Mouse (Mus musculus) left cerebral cortex, adult 2 months (tissue): ENCODE results near the gene Dnajc30. TPM values are rescaled to one million over a fixed set of nuclear protein-coding genes. Genes with fewer than 3 reads are reported as not detected.
A peak's percentile ranks its signal among the peaks of the same experiment; 100 is the strongest.

Experiments used
- DNase-seq, 2 experiments: peaks; one replicate each; pipeline ENCODE4 v3.0.0; 2021 to 2022; ENCODE audit warnings: low spot score in 2 of 2, mixed read lengths in 1 of 2; ENCODE audit errors: extremely low spot score in 1 of 2
- H3K27ac ChIP-seq: fragments of 200-600 bp; 2 replicates; pipeline ENCODE4 v1.8.1; 2022
- H3K4me3 ChIP-seq: fragments of 200-600 bp; 2 replicates; pipeline ENCODE4 v1.8.1; 2022
- CTCF ChIP-seq: fragments of 200-600 bp; IDR thresholded peaks from 2 replicates; pipeline ENCODE4 v1.8.1; 2022; ENCODE audit warnings: antibody characterized with exemption, mild to moderate bottlenecking, moderate library complexity
- intact Hi-C: fragments of 180-260 bp; cut with DNase I; formaldehyde crosslinking; loops from one replicate; pipeline ENCODE4 v1.15.1; 2025
- long read RNA-seq, 2 experiments: library from polyadenylated mRNA; stranded (forward); transcript quantifications; one replicate each; pipeline ENCODE4 v2.0.0; 2021; ENCODE audit warnings: borderline mapping rate in 2 of 2
- total RNA-seq, 2 experiments: library from RNA; stranded (reverse); gene quantifications; 2 replicates each; pipeline ENCODE4 v1.2.3; 2021

Dnajc30 gene
- 10 to 100 TPM; 38.6 to 41.7 TPM for total RNA-seq
- long read RNA-seq, experiment 1, transcript Dnajc30-201 (1 exons, 1,661 nt) = major isoform, 33 of 38 reads
- long read RNA-seq, experiment 1, partial matches to known transcripts = 0 of 38 reads
- long read RNA-seq, experiment 1, other reads (novel, unspliced or antisense) = 5 of 38 reads
- long read RNA-seq, experiment 2, transcript Dnajc30-201 (1 exons, 1,661 nt) = major isoform, 20 of 23 reads
- long read RNA-seq, experiment 2, partial matches to known transcripts = 0 of 23 reads
- long read RNA-seq, experiment 2, other reads (novel, unspliced or antisense) = 3 of 23 reads

- TF ChIP-seq CTCF = no peak
- Histone ChIP-seq H3K27ac (peak within 1 kb of the TSS; percentile 92), H3K4me3 (peak within 1 kb of the TSS; percentile 71)
- intact Hi-C loops = loop anchor here (5.0 kb wide), 1 partner anchor 47 kb away; no protein-coding TSS in a partner anchor
- peak; percentile 98 for DNase-seq
Observed at GRCm38 (mm10) chr5:135063629-135064381, at the start of gene Dnajc30. Gene Dnajc30 (plus strand): TSS chr5:135064202.

DNA sequence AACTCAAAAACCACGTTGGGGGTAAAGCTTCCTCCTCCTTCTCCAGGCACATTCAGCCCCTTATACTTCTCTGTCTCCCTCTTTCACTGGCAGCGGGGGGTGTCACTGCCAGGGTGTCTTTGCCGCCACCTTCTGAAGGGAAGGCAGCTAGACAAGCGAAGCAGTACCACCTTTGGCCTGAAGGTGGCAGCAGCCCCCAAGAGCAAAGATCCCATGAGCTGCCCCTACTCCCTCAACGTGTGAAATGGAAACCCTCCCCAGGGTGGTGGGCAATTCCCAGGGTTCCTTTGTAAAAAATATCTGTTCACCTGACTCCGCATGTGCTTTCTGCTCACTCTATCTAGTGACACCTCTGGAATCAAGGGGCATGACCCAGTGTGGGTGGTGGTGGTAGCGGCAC, 48.5 kb upstream of the Dnajc30 start:
- intact Hi-C loops = loop anchor here (5.0 to 10.0 kb wide), 2 partner anchors 47 to 269 kb away; partner anchors contain the start of genes Bud23 and Dnajc30
- TF ChIP-seq CTCF = no peak; the same call in none of the 2 replicates
- DNase-seq = peak; percentile 86 to 93
- H3K4me3 ChIP-seq = no peak overlapping the region
- H3K27ac ChIP-seq = no peak overlapping the region

DNA sequence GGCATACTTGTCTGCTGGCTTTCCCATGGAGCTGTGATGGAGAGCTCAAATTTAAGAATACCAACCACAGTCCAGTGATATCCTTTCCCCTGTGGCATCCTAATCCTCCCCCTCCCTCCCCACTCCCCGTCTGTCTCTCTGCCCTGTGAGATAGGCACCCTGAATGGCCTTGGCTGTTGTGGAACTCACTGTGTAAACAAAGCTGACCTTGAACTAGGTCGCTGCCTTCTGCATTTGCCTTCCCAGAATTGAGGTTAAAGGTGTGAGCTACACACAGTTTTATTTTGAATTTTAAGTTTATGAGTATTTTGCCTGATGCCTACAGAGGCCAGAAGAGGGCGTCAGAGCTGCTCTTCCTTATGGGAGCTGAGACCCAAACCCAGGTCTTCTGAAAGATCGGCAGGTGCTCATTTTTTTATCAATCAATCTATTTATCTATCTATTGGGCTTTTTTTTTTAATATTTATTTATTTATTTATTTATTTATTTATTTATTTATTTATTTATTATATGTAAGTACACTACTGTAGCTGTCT, 47.7 kb upstream of the Dnajc30 start:
- Histone ChIP-seq H3K4me3 (no peak overlapping the region), H3K27ac (no peak overlapping the region)
- no peak for DNase-seq
- intact Hi-C loops = loop anchor here (5.0 to 10.0 kb wide), 2 partner anchors 46 to 269 kb away; partner anchors contain the start of genes Bud23 and Dnajc30
- TF ChIP-seq CTCF = peak; percentile 49

GRCm38 (mm10) chr5:135021814-135022213, 42.2 kb upstream of the Dnajc30 start:
- no peak for TF ChIP-seq CTCF
- intact Hi-C loops = no loop called here
- Histone ChIP-seq H3K4me3 (no peak overlapping the region), H3K27ac (no peak overlapping the region)
- no peak for DNase-seq

DNA sequence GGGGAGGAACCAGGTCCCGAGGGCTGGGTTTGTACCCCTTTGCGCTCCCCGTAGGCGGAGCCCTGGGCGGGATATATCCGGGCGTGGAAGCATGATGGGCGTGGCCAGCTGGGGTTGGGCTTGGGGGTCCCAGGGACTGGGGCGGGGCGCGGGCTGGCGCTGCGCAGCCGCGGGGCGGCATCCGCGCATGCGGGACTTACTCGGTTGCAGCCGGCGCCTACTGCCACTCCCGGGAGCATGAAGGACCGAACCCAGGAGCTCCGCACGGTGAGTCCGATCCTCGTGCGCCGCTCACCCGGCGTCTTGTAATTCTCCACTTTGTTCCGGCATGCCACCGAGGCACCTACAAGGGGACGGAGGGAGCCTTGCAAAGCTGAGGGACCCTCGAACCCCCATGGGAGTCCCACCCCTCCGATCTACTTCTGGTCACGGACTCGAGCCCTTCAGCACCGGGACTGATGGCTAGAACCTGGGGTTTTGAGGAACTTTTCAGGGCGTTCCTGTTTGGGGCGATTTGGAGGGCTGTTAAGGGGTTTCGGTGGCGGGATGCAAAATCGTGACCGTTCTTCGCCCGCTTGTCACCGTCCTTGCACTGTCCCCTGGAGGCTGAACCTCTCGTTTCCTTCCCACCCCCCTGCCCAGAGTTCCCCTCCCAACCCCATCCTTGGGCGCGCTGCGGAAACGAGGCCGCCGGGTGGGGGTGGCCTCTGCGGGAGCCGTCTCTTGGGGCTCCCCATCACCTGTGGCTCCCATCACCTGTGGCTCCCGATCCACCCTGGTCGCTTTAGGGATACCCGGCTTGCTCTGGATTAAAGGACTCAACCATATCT, 40.4 kb upstream of the Dnajc30 start, which contains the start of gene Stx1a:
Gene Stx1a, plus strand, starts transcription at position 139 of the 830 bp plus-strand sequence.
- peak; percentile 87 to 89 for DNase-seq
- no peak; the same call in 1 of the 2 replicates for TF ChIP-seq CTCF
- intact Hi-C loops = no loop called here
- Histone ChIP-seq H3K27ac (peak within 1 kb of the TSS; percentile 86), H3K4me3 (peak within 1 kb of the TSS; percentile 85)

- DNase-seq = no peak
- no peak for TF ChIP-seq CTCF
- Histone ChIP-seq H3K4me3 (peak overlapping the region; percentile 85), H3K27ac (peak overlapping the region; percentile 89)
- intact Hi-C loops = no loop called here
Observed at GRCm38 (mm10) chr5:135024665-135025224, 39.3 kb upstream of the Dnajc30 start.

DNA sequence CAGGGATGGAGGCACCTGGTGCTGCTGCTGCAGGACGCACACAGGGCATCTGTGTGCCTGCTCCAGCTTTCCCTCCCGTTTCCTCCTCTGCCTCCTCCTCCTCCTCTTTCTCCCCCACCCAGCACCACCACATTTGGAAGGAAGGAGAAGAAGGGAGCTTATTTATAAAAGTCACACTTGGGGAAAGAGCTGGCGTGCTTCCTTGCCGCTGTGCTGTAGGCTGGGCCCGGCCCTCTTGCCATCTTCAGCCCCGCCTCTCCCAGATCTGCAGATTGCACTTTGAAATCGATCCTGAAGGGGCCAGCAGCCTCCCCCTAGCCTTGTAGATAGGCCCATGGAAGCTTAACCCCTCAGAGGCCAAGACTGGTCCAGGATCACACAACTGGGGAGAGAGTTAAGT, 38.1 kb upstream of the Dnajc30 start:
- peak; percentile 24 for TF ChIP-seq CTCF
- peak overlapping the region; percentile 85 for H3K4me3 ChIP-seq
- intact Hi-C loops = loop anchor here (1.0 kb wide), 1 partner anchor 14 kb away; no protein-coding TSS in a partner anchor
- H3K27ac ChIP-seq = peak overlapping the region; percentile 89
- peak in 1 of 2 experiments; percentile 64 for DNase-seq

DNA sequence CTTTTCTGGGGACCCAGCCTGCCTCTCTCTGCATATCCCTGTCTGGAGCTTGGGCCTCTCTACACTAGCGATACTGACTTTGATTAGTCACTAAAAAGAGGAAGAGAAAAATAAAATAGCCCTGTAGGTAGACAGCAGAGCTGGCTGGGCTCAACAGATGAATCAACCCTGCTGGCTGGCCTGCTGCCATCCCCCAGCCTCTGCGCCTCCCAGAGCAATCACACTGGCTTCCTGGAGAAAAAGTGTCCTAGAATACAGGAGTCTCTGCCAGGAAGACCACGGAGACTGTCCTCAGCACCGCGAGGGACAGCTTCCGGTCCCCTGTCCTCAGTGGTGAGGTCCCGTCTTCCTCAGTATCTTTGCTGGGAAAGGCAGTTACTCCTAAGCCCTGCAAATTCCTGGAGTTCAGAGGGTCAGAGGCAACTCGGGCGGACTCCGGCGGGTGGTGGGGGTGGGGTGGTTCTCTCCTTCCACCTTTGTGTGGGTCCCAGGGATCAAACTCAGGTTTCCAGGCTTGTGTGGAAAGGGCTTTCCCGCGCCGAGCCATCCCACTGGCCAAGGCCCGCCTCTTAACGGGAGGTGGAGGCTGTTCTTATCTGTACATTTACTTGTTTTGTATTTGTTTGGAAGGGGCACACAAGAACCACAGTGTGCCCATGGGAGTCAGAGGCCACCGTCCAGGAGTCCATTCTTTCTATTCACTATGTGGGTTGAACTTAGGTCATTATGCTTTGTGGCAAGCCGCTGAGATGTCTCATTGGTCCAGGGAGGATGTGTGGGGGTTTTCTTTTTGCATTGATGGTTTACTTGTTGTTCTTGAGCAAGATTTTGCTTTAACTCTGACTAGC, 34.8 kb upstream of the Dnajc30 start:
- no peak for TF ChIP-seq CTCF
- peak; percentile 60 to 79 for DNase-seq
- Histone ChIP-seq H3K27ac (peak overlapping the region; percentile 80), H3K4me3 (peak overlapping the region; percentile 23; the same call in 1 of the 2 replicates)
- intact Hi-C loops = no loop called here

GRCm38 (mm10) chr5:135032581-135032980, 31.4 kb upstream of the Dnajc30 start:
- intact Hi-C loops = no loop called here

GRCm38 (mm10) chr5:135034593-135034992, 29.4 kb upstream of the Dnajc30 start:
- intact Hi-C loops = no loop called here
- TF ChIP-seq CTCF = peak; percentile 55
- H3K4me3 ChIP-seq = no peak overlapping the region
- no peak for DNase-seq
- no peak overlapping the region for H3K27ac ChIP-seq

More at GRCm38 (mm10) chr5:135032581-135032980, 31.4 kb upstream of the Dnajc30 start:
- no peak for TF ChIP-seq CTCF
- no peak overlapping the region for H3K4me3 ChIP-seq
- DNase-seq = no peak
- no peak overlapping the region for H3K27ac ChIP-seq
